ENCODE assay signal across 14 mouse cellular contexts in the genomic region with DNA sequence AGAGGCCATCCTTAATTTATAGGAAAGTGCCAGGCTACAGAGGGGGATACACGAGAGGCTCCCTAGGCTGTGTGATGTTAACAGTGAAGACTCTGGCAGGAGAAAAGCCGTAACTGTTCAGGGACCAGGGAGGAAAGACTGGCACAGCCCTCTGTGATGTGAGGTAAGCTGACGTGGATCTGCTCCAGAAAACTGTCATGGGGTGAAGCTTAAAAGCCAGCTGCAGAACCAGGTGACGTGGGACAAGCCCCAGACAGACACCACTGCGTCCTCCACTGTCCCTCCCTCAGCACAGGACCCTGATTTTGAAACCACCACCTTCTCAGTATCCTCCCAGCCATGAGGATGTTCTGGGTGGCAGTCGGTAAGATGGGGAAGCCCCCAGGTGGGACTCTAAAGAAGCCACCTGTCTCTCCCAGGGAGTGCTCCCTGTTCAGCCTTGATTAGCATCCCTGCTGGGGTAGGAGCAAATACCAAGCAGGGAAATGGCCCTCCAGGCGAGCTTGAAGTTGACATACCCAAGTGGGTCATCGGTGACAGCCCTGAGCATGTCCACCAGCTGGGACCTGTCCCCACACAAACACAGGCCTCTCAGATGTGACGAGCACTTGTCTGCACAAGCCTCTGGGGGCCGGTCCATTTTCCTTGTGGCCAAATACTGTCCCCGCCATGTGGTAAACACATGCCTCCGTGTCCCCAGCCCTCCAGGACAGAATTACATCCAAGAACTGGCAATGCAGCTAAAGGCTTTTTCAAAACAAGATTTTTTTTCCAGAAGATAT.
DNase-seq lines count a peak whose midpoint lies in the region; ATAC-seq and TF ChIP-seq lines count a peak whose summit lies in the region.
"Had no signal": no experiment of that assay in that cellular context is flagged by ENCODE, and none has a peak within 500 bp of the region (broad histone marks: within the 10 kb centered on the region; RNA-seq: fewer than 3 reads in every experiment).

No protein-coding gene starts in this region.

- no peaks in the 10 kb centered on the region for H3K36me3 ChIP-seq in liver, postnatal 0 days (replicated peaks; ENCODE audit: insufficient read depth, low read length)
- no peaks in the 10 kb centered on the region for H3K36me3 ChIP-seq in heart, embryonic 10.5 days
- no peaks in the 10 kb centered on the region for H3K36me3 ChIP-seq in lung, embryonic 15.5 days
- H3K36me3 ChIP-seq in neural tube, embryonic 15.5 days: no peaks in the 10 kb centered on the region
- H3K36me3 ChIP-seq: neural tube, embryonic 12.5 days had no signal

- no peak overlapping the region for H3K4me3 ChIP-seq in liver, postnatal 0 days (ENCODE audit: low read depth, low read length)
- no peak overlapping the region for H3K4me3 ChIP-seq in heart, embryonic 10.5 days
- no peak overlapping the region for H3K4me3 ChIP-seq in lung, embryonic 15.5 days
- no peak overlapping the region for H3K4me3 ChIP-seq in neural tube, embryonic 15.5 days (replicated peaks)
- H3K4me3 ChIP-seq: neural tube, embryonic 12.5 days had no signal

- H3K27me3 ChIP-seq in liver, postnatal 0 days (ENCODE audit: insufficient read depth, low read length): no peaks in the 10 kb centered on the region
- no peaks in the 10 kb centered on the region for H3K27me3 ChIP-seq in heart, embryonic 10.5 days (ENCODE audit: insufficient read depth, poor library complexity, severe bottlenecking)
- H3K27me3 ChIP-seq in lung, embryonic 15.5 days: no peaks in the 10 kb centered on the region
- H3K27me3 ChIP-seq in neural tube, embryonic 15.5 days (replicated peaks): no peaks in the 10 kb centered on the region
- H3K27me3 ChIP-seq: neural tube, embryonic 12.5 days had no signal

- no peak for DNase-seq in liver, postnatal 0 days
- DNase-seq in liver: no peak
- DNase-seq in heart, embryonic 10.5 days (ENCODE audit: low spot score): no peak
- DNase-seq in urinary bladder, postnatal 14 days (ENCODE audit: low spot score): peak; percentile 72
- no peak for DNase-seq in right cerebral cortex, postnatal 14 days
- DNase-seq: adrenal gland, postnatal 10 days; kidney, postnatal 4 days; midbrain, embryonic 14.5 days; right cerebral cortex, postnatal 25 days had no signal

- no peak overlapping the region for H3K9ac ChIP-seq in liver, postnatal 0 days (replicated peaks)
- H3K9ac ChIP-seq in lung, embryonic 15.5 days: no peak overlapping the region
- no peak overlapping the region for H3K9ac ChIP-seq in neural tube, embryonic 15.5 days (replicated peaks)
- H3K9ac ChIP-seq: liver, embryonic 14.5 days; neural tube, embryonic 12.5 days had no signal

- ATAC-seq in liver, postnatal 0 days: no peak
- ATAC-seq in lung, embryonic 15.5 days (ENCODE audit: borderline replicate concordance, extremely low read depth, low FRiP score, low TSS enrichment): peak; percentile 48; the same call in 1 of the 2 replicates
- ATAC-seq in neural tube, embryonic 15.5 days (ENCODE audit: low FRiP score): no peak
- ATAC-seq: inflammation-experienced regulatory T-cells, adult 6 months had no signal

- 69% methylated on average over 12 of the region's 12 CpGs for WGBS in liver, postnatal 0 days (ENCODE audit: insufficient replicate concordance)
- WGBS in heart, embryonic 10.5 days: 44% methylated on average over 12 of the region's 12 CpGs
- 39% methylated on average over 12 of the region's 12 CpGs for WGBS in lung, embryonic 15.5 days
- WGBS in neural tube, embryonic 15.5 days: 54% methylated on average over 12 of the region's 12 CpGs

- peaks cover 11% of the 10 kb centered on the region for H3K4me1 ChIP-seq in liver, postnatal 0 days (ENCODE audit: insufficient read depth)
- peaks cover 62% of the 10 kb centered on the region for H3K4me1 ChIP-seq in heart, embryonic 10.5 days
- peaks cover 61% of the 10 kb centered on the region for H3K4me1 ChIP-seq in lung, embryonic 15.5 days
- peaks cover 12% of the 10 kb centered on the region; the same call in 1 of the 2 replicates for H3K4me1 ChIP-seq in neural tube, embryonic 15.5 days

- no peak overlapping the region for H3K4me2 ChIP-seq in liver, postnatal 0 days (ENCODE audit: low read depth, low read length)
- no peak overlapping the region for H3K4me2 ChIP-seq in lung, embryonic 15.5 days
- H3K4me2 ChIP-seq in neural tube, embryonic 15.5 days: no peak overlapping the region
- H3K4me2 ChIP-seq: neural tube, embryonic 12.5 days had no signal

- H3K9me3 ChIP-seq in liver, postnatal 0 days (ENCODE audit: low read length): no peaks in the 10 kb centered on the region
- no peaks in the 10 kb centered on the region for H3K9me3 ChIP-seq in heart, embryonic 10.5 days
- H3K9me3 ChIP-seq in lung, embryonic 15.5 days: no peaks in the 10 kb centered on the region
- no peaks in the 10 kb centered on the region for H3K9me3 ChIP-seq in neural tube, embryonic 15.5 days (replicated peaks)
- H3K9me3 ChIP-seq: neural tube, embryonic 12.5 days had no signal

- peak overlapping the region; percentile 80; the same call in 1 of the 2 replicates for H3K27ac ChIP-seq in liver, postnatal 0 days (ENCODE audit: low read depth)
- H3K27ac ChIP-seq in heart, embryonic 10.5 days: peak overlapping the region; percentile 86
- peak overlapping the region; percentile 64 for H3K27ac ChIP-seq in lung, embryonic 15.5 days
- no peak overlapping the region for H3K27ac ChIP-seq in neural tube, embryonic 15.5 days (replicated peaks)
- H3K27ac ChIP-seq: liver, embryonic 14.5 days; neural tube, embryonic 12.5 days had no signal

- TF ChIP-seq CTCF in liver, postnatal 0 days (IDR thresholded peaks at IDR 0.05; ENCODE audit: low read depth): no peak

- TF ChIP-seq EP300 in liver, postnatal 0 days (IDR thresholded peaks at IDR 0.05; ENCODE audit: low read depth): no peak
